Mouse (Mus musculus) liver, adult 2 months (tissue): ENCODE data around the gene Map2k3.

Source experiments
- CTCF ChIP-seq: fragments of 200-500 bp; IDR thresholded peaks from 2 replicates; pipeline ENCODE4 v1.5.1; 2011; ENCODE audit warnings: low read depth, low read length, control low read depth
- POLR2A ChIP-seq: fragments of 200-500 bp; IDR thresholded peaks from 2 replicates; pipeline ENCODE4 v1.6.1; 2011; ENCODE audit warnings: low read length, control low read depth; ENCODE audit not compliant: insufficient read depth; ENCODE audit errors: extremely low read depth

DNA sequence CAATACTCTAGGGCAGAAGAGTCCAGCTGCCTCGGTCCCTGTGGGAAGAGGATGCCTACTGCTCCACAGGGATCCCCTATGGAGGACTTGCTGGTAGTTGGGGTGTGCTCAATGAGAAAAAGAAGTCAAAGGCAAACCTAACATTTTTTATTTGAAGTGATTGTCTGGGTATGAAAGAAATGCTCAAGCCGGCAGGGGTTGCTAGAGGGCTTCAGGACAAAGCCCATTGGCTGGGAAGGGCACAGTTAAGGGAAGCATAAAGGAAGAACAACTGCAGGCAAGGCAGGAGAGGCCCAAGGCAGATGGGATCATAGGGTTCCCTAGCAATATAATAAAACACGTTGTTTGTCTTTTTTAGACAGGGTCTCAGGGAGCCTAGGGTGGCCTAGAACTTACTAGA lies 23.8 kb upstream of the Map2k3 start:
- TF ChIP-seq CTCF (no peak), POLR2A (no peak)
